Mouse (Mus musculus) stomach, postnatal 0 days (tissue): ENCODE data around the gene Ubr2. TPM values are rescaled to one million over a fixed set of nuclear protein-coding genes. Genes with fewer than 3 reads are reported as not detected.
A peak's percentile ranks its signal among the peaks of the same experiment; 100 is the strongest.

Experiments
- ATAC-seq: fragments of 200-750 bp; cut with Nextera tagmentation; 2 replicates; pipeline ENCODE4 v1.8.0; 2017; ENCODE audit not compliant: low FRiP score, low TSS enrichment
- DNase-seq: peaks from one replicate; pipeline ENCODE4 v3.0.0-alpha.2; 2016; ENCODE audit warnings: low spot score
- H3K27ac ChIP-seq: fragments of 300-500 bp; sonication (generic); replicated peaks from 2 replicates; pipeline ENCODE4 v1.5.1; 2014; ENCODE audit warnings: mild to moderate bottlenecking, control low read depth
- H3K27me3 ChIP-seq: fragments of 300-500 bp; sonication (generic); 2 replicates; pipeline ENCODE4 v1.6.1; 2014; ENCODE audit warnings: low read length; ENCODE audit not compliant: control insufficient read depth, insufficient read depth
- H3K36me3 ChIP-seq: fragments of 300-500 bp; sonication (generic); 2 replicates; pipeline ENCODE4 v1.6.1; 2014; ENCODE audit warnings: low read length, mixed read lengths; ENCODE audit not compliant: control insufficient read depth, insufficient read depth
- H3K4me1 ChIP-seq: fragments of 300-500 bp; sonication (generic); replicated peaks from 2 replicates; pipeline ENCODE4 v1.6.1; 2014; ENCODE audit warnings: antibody characterized with exemption; ENCODE audit not compliant: control insufficient read depth, insufficient read depth
- H3K4me2 ChIP-seq: fragments of 300-500 bp; sonication (generic); replicated peaks from 2 replicates; pipeline ENCODE4 v1.6.1; 2014; ENCODE audit warnings: low read depth, mild to moderate bottlenecking, control low read depth, moderate library complexity
- H3K4me3 ChIP-seq: fragments of 300-500 bp; sonication (generic); 2 replicates; pipeline ENCODE4 v1.5.1; 2014; ENCODE audit warnings: low read depth, low read length, control low read depth
- H3K9ac ChIP-seq: fragments of 300-500 bp; sonication (generic); 2 replicates; pipeline ENCODE4 v1.6.1; 2014; ENCODE audit warnings: mild to moderate bottlenecking, low read length, control low read depth, mixed read lengths
- H3K9me3 ChIP-seq: fragments of 300-500 bp; sonication (generic); 2 replicates; pipeline ENCODE4 v1.6.1; 2016; ENCODE audit warnings: low read length; ENCODE audit not compliant: control insufficient read depth
- CTCF ChIP-seq: IDR thresholded peaks from 2 replicates; pipeline ENCODE4 v1.5.1; 2016; ENCODE audit warnings: antibody characterized with exemption, low read depth, mild to moderate bottlenecking, moderate library complexity
- EP300 ChIP-seq: optimal IDR thresholded peaks from 2 replicates; pipeline ENCODE3; 2016; ENCODE audit warnings: antibody characterized with exemption
- WGBS: fragments of 180-500 bp; shearing (Covaris S2); extraction: QIAGEN DNeasy Blood & Tissue Kit; methylation state at CpG from one replicate; pipeline ENCODE4 v1.1.7; 2014; 5-methylcytosine and 5-hydroxymethylcytosine counted together
- polyA plus RNA-seq: library from polyadenylated mRNA; unstranded; fragments of >200 nt; fragmentation: Nextera tagmentation; extraction: Ambion mirVana; gene quantifications from 2 replicates; pipeline ENCODE4 v1.2.1, GENCODE M21; 2015

Ubr2 gene
- polyA plus RNA-seq, 1 experiment from 2014 or later, result 5.9 TPM

DNA sequence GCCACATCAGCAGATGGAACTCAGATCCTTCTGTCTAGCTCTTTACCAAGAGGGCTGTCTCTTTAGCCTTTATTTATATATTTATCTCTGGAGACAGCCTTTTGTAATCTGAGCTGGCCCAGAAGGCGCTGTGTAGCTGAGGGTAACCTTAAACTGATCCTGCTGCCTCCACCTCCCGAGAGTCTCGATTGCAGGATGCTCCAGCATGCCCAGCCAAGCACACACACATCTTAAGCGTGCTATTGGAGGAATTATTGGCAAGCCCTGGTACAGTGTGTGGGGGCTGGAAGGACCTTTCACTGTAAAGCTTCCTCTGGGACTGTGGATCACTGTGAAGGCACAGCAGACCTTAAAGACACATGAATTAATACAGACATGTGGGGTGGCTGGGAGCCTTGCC is 91.4 kb downstream of the Ubr2 start:
- no peak for TF ChIP-seq CTCF
- no peak for TF ChIP-seq EP300
- no peak overlapping the region for H3K4me2 ChIP-seq
- no peaks in the 10 kb centered on the region for H3K9me3 ChIP-seq
- H3K4me3 ChIP-seq, result no peak overlapping the region
- H3K4me1 ChIP-seq, result no peaks in the 10 kb centered on the region
- H3K9ac ChIP-seq, result no peak overlapping the region
- WGBS, result 27% methylated on average over 4 of the region's 4 CpGs
- ATAC-seq (no peak), DNase-seq (no peak)
- H3K27ac ChIP-seq, result no peak overlapping the region
- H3K36me3 ChIP-seq, result no peaks in the 10 kb centered on the region
- no peaks in the 10 kb centered on the region for H3K27me3 ChIP-seq

DNA sequence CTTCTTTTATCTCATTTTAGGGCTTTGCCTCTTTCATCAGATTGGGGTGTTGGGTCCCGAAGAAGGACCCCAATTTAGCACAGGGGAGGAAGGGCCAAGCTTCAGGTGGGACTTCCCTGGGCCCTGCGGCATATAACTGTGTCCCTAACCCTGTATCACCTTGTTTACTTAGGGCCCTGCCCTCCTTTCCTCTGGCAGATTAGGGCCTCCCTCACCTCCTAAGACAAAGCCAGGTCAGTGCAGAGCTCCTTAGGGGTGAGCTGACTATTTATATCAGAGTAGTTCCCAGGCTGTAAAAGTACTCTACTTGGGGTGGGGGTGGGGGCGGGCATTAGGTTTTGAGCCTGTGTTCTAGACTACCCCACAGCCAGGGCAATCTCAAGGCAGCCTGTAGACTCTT is 95.2 kb downstream of the Ubr2 start:
- no peak for DNase-seq
- no peak overlapping the region for H3K4me2 ChIP-seq
- ATAC-seq, result 0 out of 2 replicates have a peak, but pooled peaks have one; percentile 51
- WGBS, result 52% methylated on average over 3 of the region's 3 CpGs
- no peak overlapping the region for H3K27ac ChIP-seq
- TF ChIP-seq EP300 (no peak), CTCF (no peak)
- no peaks in the 10 kb centered on the region for H3K36me3 ChIP-seq
- H3K9me3 ChIP-seq, result no peaks in the 10 kb centered on the region
- H3K4me3 ChIP-seq, result no peak overlapping the region
- no peaks in the 10 kb centered on the region for H3K4me1 ChIP-seq
- H3K27me3 ChIP-seq, result no peaks in the 10 kb centered on the region
- no peak overlapping the region for H3K9ac ChIP-seq

DNA sequence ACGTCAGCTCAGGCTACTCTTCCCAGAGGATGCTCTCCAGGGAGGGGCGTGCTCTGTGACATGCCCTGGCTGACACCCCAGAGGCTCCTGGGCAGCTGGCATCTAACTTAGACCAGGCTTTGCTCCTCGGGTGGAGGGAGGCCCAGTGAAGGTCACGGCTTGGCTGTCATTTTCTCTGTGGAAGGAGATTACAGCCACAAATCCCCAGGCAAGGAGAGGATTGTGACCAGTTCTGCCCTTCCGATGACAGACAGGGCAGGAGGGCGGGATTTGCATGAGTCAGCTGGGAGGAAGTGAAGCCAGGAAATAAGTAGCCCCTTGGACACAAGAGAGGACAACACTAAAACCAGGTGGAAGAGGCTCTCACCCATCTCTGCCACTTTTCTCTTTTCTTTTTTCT is 98.0 kb downstream of the Ubr2 start:
- H3K9ac ChIP-seq, result no peak overlapping the region
- no peak overlapping the region for H3K4me3 ChIP-seq
- H3K27ac ChIP-seq, result no peak overlapping the region
- ATAC-seq (no peak), DNase-seq (peak; percentile 30)
- no peaks in the 10 kb centered on the region for H3K27me3 ChIP-seq
- H3K9me3 ChIP-seq, result no peaks in the 10 kb centered on the region
- 39% methylated on average over 6 of the region's 6 CpGs for WGBS
- no peaks in the 10 kb centered on the region for H3K36me3 ChIP-seq
- no peak overlapping the region for H3K4me2 ChIP-seq
- no peaks in the 10 kb centered on the region for H3K4me1 ChIP-seq
- TF ChIP-seq EP300 (no peak), CTCF (no peak)

GRCm38 (mm10) chr17:46910186-46910585 is 100.2 kb downstream of the Ubr2 start, which contains the start of gene Prph2:
Prph2 (plus strand) TSS chr17:46910459.
- WGBS, result 82% methylated on average over 10 of the region's 10 CpGs
- H3K4me1 ChIP-seq, result no peaks in the 10 kb centered on the region
- DNase-seq (no peak), ATAC-seq (no peak)
- no peaks in the 10 kb centered on the region for H3K27me3 ChIP-seq
- no peak within 1 kb of the TSS for H3K9ac ChIP-seq
- no peak within 1 kb of the TSS for H3K4me2 ChIP-seq
- no peak within 1 kb of the TSS for H3K4me3 ChIP-seq
- no peak within 1 kb of the TSS for H3K27ac ChIP-seq
- H3K9me3 ChIP-seq, result no peaks in the 10 kb centered on the region
- no peak for TF ChIP-seq EP300
- no peak for TF ChIP-seq CTCF
- no peaks in the 10 kb centered on the region for H3K36me3 ChIP-seq

- ATAC-seq (peak; percentile 88), DNase-seq (peak; percentile 85)
- Histone ChIP-seq H3K27ac (no peak overlapping the region), H3K27me3 (no peaks in the 10 kb centered on the region), H3K36me3 (no peaks in the 10 kb centered on the region), H3K4me3 (no peak overlapping the region), H3K9me3 (no peaks in the 10 kb centered on the region), H3K9ac (no peak overlapping the region), H3K4me1 (no peaks in the 10 kb centered on the region), H3K4me2 (no peak overlapping the region)
- TF ChIP-seq CTCF, result peak; percentile 96
- no peak for TF ChIP-seq EP300
- WGBS, result 22% methylated on average over 19 of the region's 19 CpGs
Observed at GRCm38 (mm10) chr17:46903876-46904490, 106.4 kb downstream of the Ubr2 start.

DNA sequence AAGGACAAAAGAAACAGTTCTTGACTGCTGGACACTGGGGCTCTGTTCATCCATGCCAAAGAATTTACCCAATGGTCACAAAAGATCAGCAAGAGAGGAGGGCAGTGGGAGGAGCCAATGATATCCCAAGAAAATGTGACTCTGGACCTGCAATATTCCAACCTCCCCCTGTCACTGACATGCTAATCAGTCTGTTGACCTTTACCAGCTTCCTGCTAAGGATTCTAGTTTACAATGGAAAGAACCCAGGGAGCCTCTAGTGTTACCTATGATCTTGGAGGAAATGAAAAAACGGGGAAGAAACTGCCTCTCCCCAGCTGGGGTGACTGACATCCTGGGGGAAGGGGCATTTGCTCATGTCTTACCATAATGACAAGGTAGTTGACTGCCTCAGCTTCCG is 109.4 kb downstream of the Ubr2 start:
- DNase-seq (no peak), ATAC-seq (no peak)
- Histone ChIP-seq H3K4me3 (no peak overlapping the region), H3K9ac (no peak overlapping the region), H3K27ac (no peak overlapping the region), H3K4me2 (no peak overlapping the region), H3K4me1 (0 out of 2 replicates have a peak, but pooled peaks cover 2% of the 10 kb centered on the region), H3K36me3 (no peaks in the 10 kb centered on the region), H3K27me3 (no peaks in the 10 kb centered on the region), H3K9me3 (no peaks in the 10 kb centered on the region)
- WGBS, result 72% methylated on average over 2 of the region's 2 CpGs
- TF ChIP-seq EP300, result no peak
- TF ChIP-seq CTCF, result no peak
